Mouse (Mus musculus) layer of hippocampus, adult 2 months (tissue): Measurements from ENCODE around the gene Serpina3b. TPM values are rescaled to one million over a fixed set of nuclear protein-coding genes. Genes with fewer than 3 reads are reported as not detected.

Source experiments
- DNase-seq, 2 experiments: peaks; one replicate each; pipeline ENCODE4 v3.0.0; 2022; ENCODE audit warnings: low spot score in 2 of 2
- H3K27ac ChIP-seq: fragments of 200-600 bp; 2 replicates; pipeline ENCODE4 v1.8.1; 2022
- H3K4me3 ChIP-seq: fragments of 200-600 bp; 2 replicates; pipeline ENCODE4 v1.8.1; 2022; ENCODE audit warnings: mild to moderate bottlenecking
- CTCF ChIP-seq: fragments of 200-600 bp; conservative IDR thresholded peaks from 2 replicates; pipeline ENCODE4 v1.8.1; 2022; ENCODE audit warnings: antibody characterized with exemption, mild to moderate bottlenecking, moderate library complexity
- total RNA-seq, 2 experiments: library from RNA; stranded (reverse); gene quantifications; 2 replicates each; pipeline ENCODE4 v1.2.3; 2021

Gene Serpina3b
- total RNA-seq, 2 experiments from 2014 or later = not detected

DNA sequence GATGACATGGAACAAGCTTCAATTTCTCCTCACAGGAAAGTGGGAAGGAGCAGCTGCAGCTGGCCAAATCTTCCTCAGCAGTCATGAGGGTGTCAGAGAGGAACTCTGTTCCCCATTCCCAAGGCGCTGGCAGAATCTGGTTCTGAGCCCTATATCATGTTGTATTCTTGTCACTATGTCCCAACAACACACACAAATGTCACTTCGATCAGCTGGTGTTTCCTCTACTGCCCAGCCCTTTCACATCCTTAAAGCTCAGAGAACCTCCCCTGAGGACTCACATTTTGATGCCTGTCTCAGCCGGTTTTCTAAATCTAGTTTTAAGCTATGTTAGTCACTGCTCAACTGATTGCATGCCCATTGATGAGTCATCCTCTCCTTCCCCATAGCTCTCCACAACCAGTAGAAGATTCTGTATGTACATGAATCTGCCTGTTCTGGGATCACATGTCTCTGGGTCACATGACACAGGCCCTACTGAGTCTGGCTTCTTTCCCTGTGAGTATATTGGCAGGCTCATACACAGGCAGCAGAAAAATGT lies 58.3 kb downstream of the Serpina3b start:
- no peak overlapping the region for H3K4me3 ChIP-seq
- no peak for TF ChIP-seq CTCF
- H3K27ac ChIP-seq = no peak overlapping the region
- peak in 1 of 2 experiments; percentile 16 for DNase-seq

Other genes starting within 250 kb of the Serpina3b start
- gene Serpina1c, start 223.1 kb upstream of the Serpina3b start, total RNA-seq = not detected
- gene Serpina1e, start 169.0 kb upstream of the Serpina3b start, total RNA-seq = not detected
- not detected for gene Serpina11, start 138.0 kb upstream of the Serpina3b start, total RNA-seq
- gene Serpina9, start 114.2 kb upstream of the Serpina3b start, total RNA-seq = not detected
- gene Serpina12, start 83.6 kb upstream of the Serpina3b start, total RNA-seq = under 1 TPM in 1 of 2 experiments, not detected in 1; 0.13 TPM
- gene Serpina5, start 26.9 kb upstream of the Serpina3b start, total RNA-seq = not detected
- gene Serpina3a, start 15.3 kb upstream of the Serpina3b start, total RNA-seq = not detected
- gene Serpina3c, start 25.9 kb downstream of the Serpina3b start, total RNA-seq = under 1 TPM; 0.23 to 0.37 TPM
- gene Serpina3f, start 86.5 kb downstream of the Serpina3b start, total RNA-seq = not detected
- 1 to 10 TPM; 1.1 to 1.4 TPM for gene Serpina3g, start 108.2 kb downstream of the Serpina3b start, total RNA-seq
- gene Serpina3i, start 135.1 kb downstream of the Serpina3b start, total RNA-seq = 1 to 10 TPM in 1 of 2 experiments, not detected in 1; 1.5 TPM
- gene Serpina3j, start 186.6 kb downstream of the Serpina3b start, total RNA-seq = not detected
- gene Serpina3k, start 210.5 kb downstream of the Serpina3b start, total RNA-seq = not detected
- under 1 TPM; 0.56 to 0.79 TPM for gene Serpina3m, start 210.5 kb downstream of the Serpina3b start, total RNA-seq